Mouse (Mus musculus): ENCODE data around the gene Ndrg4. TPM values are rescaled to one million over a fixed set of nuclear protein-coding genes. Genes with fewer than 3 reads are reported as not detected.

Gene Ndrg4
- polyA plus RNA-seq, 1 experiment from 2014 or later: 665 TPM

- H3K4me3 ChIP-seq (ENCODE audit: low read length): no peak overlapping the region
- H3K4me1 ChIP-seq (ENCODE audit: control insufficient read depth, insufficient read depth, low read depth, low read length): no peaks in the 10 kb centered on the region
- H3K9me3 ChIP-seq (ENCODE audit: control insufficient read depth, low read length): no peaks in the 10 kb centered on the region
- H3K27me3 ChIP-seq (replicated peaks; ENCODE audit: control insufficient read depth, insufficient read depth, low read length): no peaks in the 10 kb centered on the region
- 92% methylated on average over 4 of the region's 4 CpGs for WGBS
- H3K27ac ChIP-seq (ENCODE audit: low read depth, low read length): no peak overlapping the region
- no peak overlapping the region for H3K4me2 ChIP-seq (ENCODE audit: low read length)
- H3K9ac ChIP-seq (ENCODE audit: low read depth, low read length): no peak overlapping the region
- H3K36me3 ChIP-seq (ENCODE audit: control insufficient read depth, insufficient read depth, low read length): peaks cover 45% of the 10 kb centered on the region
- ATAC-seq: no peak
Measured at GRCm38 (mm10) chr8:95748028-95748427, 71.2 kb downstream of the Ndrg4 start.

DNA sequence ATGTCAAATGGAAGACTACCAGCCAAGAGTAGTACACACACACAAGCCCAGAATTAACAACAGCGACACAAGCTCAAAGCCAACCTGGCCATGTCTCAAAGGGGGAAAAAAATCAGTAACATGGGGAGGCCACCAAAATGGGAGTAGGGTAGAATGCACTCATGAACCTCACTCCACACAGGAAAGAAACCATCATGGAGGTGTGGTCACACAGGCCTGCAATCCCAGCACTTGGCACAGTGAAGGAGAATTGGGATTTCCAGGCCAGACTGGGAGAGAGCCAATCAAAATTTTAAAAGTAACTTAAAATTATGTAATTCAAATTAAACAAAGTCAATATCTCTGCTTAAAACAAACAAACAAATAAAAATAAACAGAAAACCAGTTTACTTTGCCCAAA is 75.1 kb downstream of the Ndrg4 start:
- 100% methylated on average over 1 of the region's 1 CpGs for WGBS
- ATAC-seq: no peak

GRCm38 (mm10) chr8:95760323-95760722 is 83.5 kb downstream of the Ndrg4 start:
- H3K4me1 ChIP-seq (ENCODE audit: control insufficient read depth, insufficient read depth, low read depth, low read length): no peaks in the 10 kb centered on the region
- no peak overlapping the region for H3K4me2 ChIP-seq (ENCODE audit: low read length)
- WGBS: 94% methylated on average over 6 of the region's 6 CpGs
- H3K9me3 ChIP-seq (ENCODE audit: control insufficient read depth, low read length): no peaks in the 10 kb centered on the region
- H3K27ac ChIP-seq (ENCODE audit: low read depth, low read length): no peak overlapping the region
- H3K9ac ChIP-seq (ENCODE audit: low read depth, low read length): no peak overlapping the region
- no peak overlapping the region for H3K4me3 ChIP-seq (ENCODE audit: low read length)
- no peak for ATAC-seq
- H3K36me3 ChIP-seq (ENCODE audit: control insufficient read depth, insufficient read depth, low read length): peaks cover 34% of the 10 kb centered on the region
- H3K27me3 ChIP-seq (replicated peaks; ENCODE audit: control insufficient read depth, insufficient read depth, low read length): no peaks in the 10 kb centered on the region

More for the DNA sequence above, 75.1 kb downstream of the Ndrg4 start:
- Histone ChIP-seq H3K9me3 (ENCODE audit: control insufficient read depth, low read length) (no peaks in the 10 kb centered on the region), H3K27me3 (replicated peaks; ENCODE audit: control insufficient read depth, insufficient read depth, low read length) (no peaks in the 10 kb centered on the region), H3K4me1 (ENCODE audit: control insufficient read depth, insufficient read depth, low read depth, low read length) (no peaks in the 10 kb centered on the region), H3K36me3 (ENCODE audit: control insufficient read depth, insufficient read depth, low read length) (peaks cover 22% of the 10 kb centered on the region), H3K4me3 (ENCODE audit: low read length) (no peak overlapping the region), H3K27ac (ENCODE audit: low read depth, low read length) (no peak overlapping the region), H3K9ac (ENCODE audit: low read depth, low read length) (no peak overlapping the region), H3K4me2 (ENCODE audit: low read length) (no peak overlapping the region)

GRCm38 (mm10) chr8:95764133-95764532 is 87.4 kb downstream of the Ndrg4 start:
- ATAC-seq: no peak
- Histone ChIP-seq H3K9ac (ENCODE audit: low read depth, low read length) (no peak overlapping the region), H3K4me1 (ENCODE audit: control insufficient read depth, insufficient read depth, low read depth, low read length) (no peaks in the 10 kb centered on the region), H3K36me3 (ENCODE audit: control insufficient read depth, insufficient read depth, low read length) (peaks cover 48% of the 10 kb centered on the region), H3K4me3 (ENCODE audit: low read length) (no peak overlapping the region), H3K27me3 (replicated peaks; ENCODE audit: control insufficient read depth, insufficient read depth, low read length) (no peaks in the 10 kb centered on the region), H3K9me3 (ENCODE audit: control insufficient read depth, low read length) (no peaks in the 10 kb centered on the region), H3K4me2 (ENCODE audit: low read length) (no peak overlapping the region), H3K27ac (ENCODE audit: low read depth, low read length) (no peak overlapping the region)
- WGBS: 78% methylated on average over 1 of the region's 1 CpGs

Small RNA genes within 50 kb of the gene (microRNA-seq; reads per million reads assigned to microRNA genes)
- gene Mir7073: 1.9 reads per million

Other genes starting within 250 kb of the Ndrg4 start
- gene Cfap20, start 242.1 kb upstream of the Ndrg4 start, polyA plus RNA-seq (2015; fragmentation: Nextera tagmentation; extraction: Ambion mirVana): 121 and 124 TPM in 2 replicates
- gene Csnk2a2, start 186.9 kb upstream of the Ndrg4 start, polyA plus RNA-seq (2015; fragmentation: Nextera tagmentation; extraction: Ambion mirVana): 6.2 and 7.5 TPM in 2 replicates
- gene Ccdc113, start 142.9 kb upstream of the Ndrg4 start, polyA plus RNA-seq (2015; fragmentation: Nextera tagmentation; extraction: Ambion mirVana): 2.4 and 3.4 TPM in 2 replicates
- gene Prss54, start 100.6 kb upstream of the Ndrg4 start, polyA plus RNA-seq (2015; fragmentation: Nextera tagmentation; extraction: Ambion mirVana): not detected in 2 replicates
- 7.5 and 7.7 TPM in 2 replicates for gene Gins3, start 43.5 kb upstream of the Ndrg4 start, polyA plus RNA-seq (2015; fragmentation: Nextera tagmentation; extraction: Ambion mirVana)
- gene Setd6, start 38.9 kb downstream of the Ndrg4 start, polyA plus RNA-seq (2015; fragmentation: Nextera tagmentation; extraction: Ambion mirVana): 28.0 and 30.6 TPM in 2 replicates
- gene Cnot1, start 130.5 kb downstream of the Ndrg4 start, polyA plus RNA-seq (2015; fragmentation: Nextera tagmentation; extraction: Ambion mirVana): 31.3 and 42.3 TPM in 2 replicates
- 228 and 256 TPM in 2 replicates for gene Sap18b, start 148.4 kb downstream of the Ndrg4 start, polyA plus RNA-seq (2015; fragmentation: Nextera tagmentation; extraction: Ambion mirVana)
- gene Slc38a7, start 176.6 kb downstream of the Ndrg4 start, polyA plus RNA-seq (2015; fragmentation: Nextera tagmentation; extraction: Ambion mirVana): 26.2 and 28.9 TPM in 2 replicates
- 243 and 252 TPM in 2 replicates for gene Got2, start 211.6 kb downstream of the Ndrg4 start, polyA plus RNA-seq (2015; fragmentation: Nextera tagmentation; extraction: Ambion mirVana)